Mouse (Mus musculus) Patski (cell line): ENCODE measurements around the gene Ttc4. TPM values are rescaled to one million over a fixed set of nuclear protein-coding genes. Genes with fewer than 3 reads are reported as not detected.

ENCODE experiments used
- ATAC-seq: fragments of 100-300 bp; one replicate; pipeline ENCODE4 v1.8.0; 2021
- CTCF ChIA-PET: fragments of 350-600 bp; sonication (Branson Sonifier 250); formaldehyde crosslinking; loops from one replicate; lab custom pipeline; 2022; ENCODE audit warnings: inconsistent platforms; lab: Charles Lee
- POLR2A ChIA-PET: fragments of 350-600 bp; sonication (Branson Sonifier 250); formaldehyde crosslinking; loops from one replicate; lab custom pipeline; 2022; ENCODE audit warnings: antibody characterized with exemption, inconsistent platforms; lab: Charles Lee
- DNase-seq: peaks from one replicate; pipeline ENCODE4 v3.0.0-alpha.2; 2011; ENCODE audit warnings: low read depth, low spot score
- H3K27me3 ChIP-seq: fragments of 371-371 bp; one replicate; pipeline ENCODE4 v1.5.1; 2021
- CTCF ChIP-seq: fragments of 100-300 bp; IDR thresholded peaks from one replicate; pipeline ENCODE4 v1.5.1; 2021
- in situ Hi-C: fragments of 300-500 bp; cut with MboI; formaldehyde crosslinking; loops from 3 replicates; pipeline ENCODE4 v1.11.1; 2018; ENCODE audit warnings: low pct_unique_long_range_greater_than_20kb, mixed read lengths
- polyA plus RNA-seq: library from polyadenylated mRNA; unstranded; gene quantifications from one replicate; pipeline ENCODE4 v1.2.3, GENCODE M21; 2021

Ttc4 gene
- polyA plus RNA-seq, 1 experiment from 2014 or later, result 20.5 TPM

- no peak for ATAC-seq
- in situ Hi-C loops, result loop anchor here (10.0 kb wide), 1 partner anchor 88 kb away; no protein-coding TSS in a partner anchor
- no peak for TF ChIP-seq CTCF
- ChIA-PET CTCF (no interaction called here), POLR2A (interaction anchor here (0.7 kb wide), 1 partner anchor 55 kb away, joined by 5 read pairs; no protein-coding TSS in a partner anchor)
- DNase-seq, result no peak
- H3K27me3 ChIP-seq, result no peaks in the 10 kb centered on the region
Observed at GRCm38 (mm10) chr4:106617056-106617455, 61.7 kb downstream of the Ttc4 start, which contains the start of gene Lexm. TSS of gene Lexm (minus strand) at chr4:106617241.

GRCm38 (mm10) chr4:106615637-106616036 lies 63.1 kb downstream of the Ttc4 start:
- in situ Hi-C loops, result loop anchor here (10.0 kb wide), 1 partner anchor 89 kb away; no protein-coding TSS in a partner anchor

GRCm38 (mm10) chr4:106614881-106615280 lies 63.9 kb downstream of the Ttc4 start:
- CTCF ChIA-PET, result interaction anchor here (0.6 to 3.5 kb wide), 10 partner anchors 8 to 99 kb away, joined by 3 to 33 read pairs (median 7); partner anchors contain the start of gene Ttc22
- no peaks in the 10 kb centered on the region for H3K27me3 ChIP-seq
- ATAC-seq, result no peak
- no peak for TF ChIP-seq CTCF
- DNase-seq, result no peak
- POLR2A ChIA-PET, result interaction anchor here (1.0 to 1.5 kb wide), 2 partner anchors 93 to 95 kb away, joined by 4 to 5 read pairs; no protein-coding TSS in a partner anchor
- in situ Hi-C loops, result loop anchor here (10.0 kb wide), 1 partner anchor 90 kb away; no protein-coding TSS in a partner anchor

More at GRCm38 (mm10) chr4:106615637-106616036, 63.1 kb downstream of the Ttc4 start:
- ATAC-seq, result no peak
- CTCF ChIA-PET, result interaction anchor here (0.9 to 3.5 kb wide), 4 partner anchors 11 to 91 kb away, joined by 3 to 33 read pairs (median 7); no protein-coding TSS in a partner anchor
- DNase-seq, result no peak
- POLR2A ChIA-PET, result interaction anchor here (1.0 to 1.5 kb wide), 2 partner anchors 92 to 94 kb away, joined by 4 to 5 read pairs; no protein-coding TSS in a partner anchor
- H3K27me3 ChIP-seq, result no peaks in the 10 kb centered on the region
- no peak for TF ChIP-seq CTCF

DNA sequence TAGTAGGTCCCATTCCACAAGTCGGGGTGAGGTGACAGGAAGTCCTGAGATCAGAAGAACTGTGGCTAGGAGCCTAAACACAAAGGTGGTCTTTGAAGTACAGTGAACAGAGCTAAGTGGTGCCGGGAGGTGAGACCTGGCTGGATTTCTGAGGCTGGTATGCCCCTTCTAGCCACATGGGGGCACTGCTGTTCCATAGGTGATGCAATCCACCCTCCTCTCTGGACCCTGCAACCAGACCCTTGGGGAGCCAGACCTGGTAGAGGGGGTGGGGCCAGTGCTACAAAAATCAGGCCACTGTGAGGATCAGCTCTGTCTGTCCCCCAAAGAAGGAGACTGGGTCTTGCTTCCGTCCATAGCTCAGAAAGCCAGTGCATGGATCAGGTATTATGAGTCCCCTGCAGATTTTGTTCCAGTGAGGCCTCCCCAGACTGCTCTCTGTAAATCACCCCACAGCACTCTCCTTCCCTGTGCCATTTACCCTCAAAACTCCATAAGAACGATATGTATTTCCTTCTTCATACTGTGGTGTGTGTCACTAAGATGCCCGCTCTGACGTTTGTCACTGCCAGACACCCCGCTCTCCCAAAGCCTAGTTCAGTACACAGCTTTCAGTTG lies 64.5 kb downstream of the Ttc4 start:
- in situ Hi-C loops, result loop anchor here (10.0 kb wide), 1 partner anchor 91 kb away; no protein-coding TSS in a partner anchor
- ChIA-PET CTCF (interaction anchor here (0.6 to 3.5 kb wide), 15 partner anchors 9 to 100 kb away, joined by 3 to 33 read pairs (median 5); partner anchors contain the start of gene Ttc22), POLR2A (interaction anchor here (1.0 to 1.5 kb wide), 2 partner anchors 94 to 96 kb away, joined by 4 to 5 read pairs; no protein-coding TSS in a partner anchor)
- no peak for TF ChIP-seq CTCF
- no peak for DNase-seq
- no peak for ATAC-seq
- no peaks in the 10 kb centered on the region for H3K27me3 ChIP-seq

DNA sequence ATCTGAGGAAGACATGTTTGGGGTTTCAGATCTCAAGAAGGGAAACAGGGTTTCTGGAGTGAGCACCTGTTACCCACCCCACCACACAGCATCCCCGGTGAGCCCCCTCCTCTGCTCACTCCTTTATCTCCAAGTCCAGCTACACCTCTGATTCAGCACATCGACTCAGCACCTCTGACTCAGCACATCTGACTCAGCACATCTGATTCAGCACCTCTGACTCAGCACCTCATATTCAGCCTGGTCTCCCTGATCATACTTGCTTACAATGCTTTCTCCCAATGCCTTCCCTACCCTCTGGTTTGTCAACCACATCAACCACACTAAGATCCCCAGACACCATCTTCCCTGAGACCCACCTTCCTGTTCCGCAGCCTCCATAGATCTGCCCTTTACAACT lies 65.2 kb downstream of the Ttc4 start:
- CTCF ChIA-PET, result interaction anchor here (0.8 to 3.5 kb wide), 13 partner anchors 9 to 100 kb away, joined by 3 to 33 read pairs (median 6); partner anchors contain the start of gene Ttc22
- ATAC-seq (no peak), DNase-seq (no peak)
- no peak for TF ChIP-seq CTCF
- in situ Hi-C loops, result loop anchor here (10.0 kb wide), 1 partner anchor 91 kb away; no protein-coding TSS in a partner anchor
- POLR2A ChIA-PET, result no interaction called here
- H3K27me3 ChIP-seq, result no peaks in the 10 kb centered on the region

DNA sequence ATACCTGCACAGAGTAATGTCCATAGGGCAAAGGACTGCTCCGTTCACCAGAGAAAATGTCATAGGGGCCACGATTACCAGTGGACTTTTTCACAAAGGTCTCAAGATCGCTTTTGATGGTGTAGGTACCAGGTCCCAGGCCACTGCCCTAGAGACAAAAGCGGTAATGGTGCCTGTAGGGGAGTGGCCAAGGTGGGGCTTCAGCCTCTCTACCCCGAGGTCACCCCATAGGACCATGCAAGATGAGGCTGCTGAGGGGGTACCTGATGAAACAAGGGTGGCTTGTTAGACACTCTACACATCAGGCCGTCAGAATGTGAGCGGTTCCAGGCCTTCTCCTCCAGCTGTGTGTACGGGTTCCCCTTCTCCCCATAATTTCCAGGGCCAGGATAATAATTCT lies 65.6 kb downstream of the Ttc4 start:
- in situ Hi-C loops, result loop anchor here (10.0 kb wide), 1 partner anchor 92 kb away; no protein-coding TSS in a partner anchor
- CTCF ChIA-PET, result interaction anchor here (3.5 kb wide), 1 partner anchor 93 kb away, joined by 33 read pairs; no protein-coding TSS in a partner anchor
- H3K27me3 ChIP-seq, result no peaks in the 10 kb centered on the region
- no peak for DNase-seq
- no peak for ATAC-seq
- no peak for TF ChIP-seq CTCF
- POLR2A ChIA-PET, result no interaction called here

Other genes with a start within 250 kb of the Ttc4 start
- gene Pcsk9, start 214.6 kb downstream of the Ttc4 start, polyA plus RNA-seq, result 0.81 TPM
- 0.65 TPM for gene Bsnd, start 186.7 kb downstream of the Ttc4 start, polyA plus RNA-seq
- 17.7 TPM for gene Dhcr24, start 117.9 kb downstream of the Ttc4 start, polyA plus RNA-seq
- not detected for gene Lexm, start 61.7 kb downstream of the Ttc4 start, polyA plus RNA-seq
- 0.72 TPM for gene Ttc22, start 56.5 kb downstream of the Ttc4 start, polyA plus RNA-seq
- gene Pars2, start 27.9 kb downstream of the Ttc4 start, polyA plus RNA-seq, result 5.8 TPM
- 0.01 TPM for gene Mroh7, start 52.0 kb upstream of the Ttc4 start, polyA plus RNA-seq
- not detected for gene Fam151a, start 54.9 kb upstream of the Ttc4 start, polyA plus RNA-seq
- gene Acot11, start 126.1 kb upstream of the Ttc4 start, polyA plus RNA-seq, result 0.23 TPM
- 64.7 TPM for gene Ssbp3, start 231.8 kb upstream of the Ttc4 start, polyA plus RNA-seq